Mouse (Mus musculus): Measurements from ENCODE around the gene Snx19.

DNA sequence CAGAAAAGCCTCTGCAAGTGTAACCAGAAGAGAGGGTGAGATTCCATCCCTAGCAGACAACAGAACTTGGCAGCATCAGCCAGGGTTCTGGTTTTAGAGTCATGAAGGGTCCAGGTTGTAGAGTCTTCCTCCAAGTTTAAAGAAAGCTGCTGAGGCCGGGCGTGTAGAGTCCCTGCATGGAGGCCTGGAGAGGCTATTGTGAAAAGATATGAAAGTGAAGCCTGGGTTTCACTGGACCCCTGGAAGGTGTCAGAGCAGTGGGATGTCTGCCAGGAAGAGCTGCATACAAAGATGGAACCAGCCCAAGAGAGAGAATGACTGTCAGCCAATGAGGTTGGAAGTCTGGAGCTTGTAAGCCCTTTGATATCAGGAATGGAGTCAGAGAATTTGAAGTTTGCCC lies 67.5 kb downstream of the Snx19 start:
- no peak for TF ChIP-seq CTCF (IDR thresholded peaks at IDR 0.05; ENCODE audit: borderline replicate concordance, insufficient read depth, low read depth, low read length)
- no peak for TF ChIP-seq POLR2A (IDR thresholded peaks at IDR 0.05; ENCODE audit: borderline replicate concordance, insufficient read depth, low read length)
